Mouse (Mus musculus) CH12.LX (cell line): ENCODE results near the gene Atf7ip2. TPM values are rescaled to one million over a fixed set of nuclear protein-coding genes. Genes with fewer than 3 reads are reported as not detected.

Source experiments
- DNase-seq: peaks from one replicate; pipeline ENCODE4 v3.0.0-alpha.2; 2013; ENCODE audit errors: extremely low read depth
- H3K27ac ChIP-seq: 2 replicates; pipeline ENCODE4 v1.5.1; 2012; ENCODE audit warnings: low read depth, mild to moderate bottlenecking, control low read depth, moderate library complexity; ENCODE audit not compliant: insufficient read depth
- H3K27me3 ChIP-seq: replicated peaks from 2 replicates; pipeline ENCODE3; 2012; ENCODE audit warnings: inconsistent platforms
- H3K36me3 ChIP-seq, 2 experiments: replicated peaks in 1 of 2; 2 replicates each; pipeline versions ENCODE3 to v1.6.1; 2012; ENCODE audit warnings: inconsistent platforms in 1 of 2, low read length in 1 of 2, mild to moderate bottlenecking in 1 of 2, mixed read lengths in 1 of 2, moderate library complexity in 1 of 2; ENCODE audit not compliant: control insufficient read depth in 1 of 2, insufficient read depth in 1 of 2
- H3K4me1 ChIP-seq, 2 experiments: 2 replicates each; pipeline ENCODE4 v1.6.1; 2012; ENCODE audit warnings: inconsistent platforms in 1 of 2, moderate library complexity in 1 of 2; ENCODE audit not compliant: insufficient read depth in 2 of 2, control insufficient read depth in 1 of 2
- H3K4me2 ChIP-seq: 2 replicates; pipeline ENCODE4 v1.6.1; 2012; ENCODE audit warnings: low read depth, mild to moderate bottlenecking, control low read depth; ENCODE audit not compliant: poor library complexity, insufficient read depth, severe bottlenecking
- H3K4me3 ChIP-seq, 3 experiments: fragments of 150-350 bp in 1 of 3; sonication (generic) in 1 of 3; replicated peaks in 1 of 3; 2 replicates each; pipeline versions ENCODE3 to v1.5.1; 2011 to 2012; ENCODE audit warnings: low read depth in 2 of 3, low read length in 2 of 3, mild to moderate bottlenecking in 2 of 3, moderate library complexity in 2 of 3, control low read depth in 1 of 3, improper control_type of control experiment in 1 of 3, inconsistent platforms in 1 of 3, mixed read lengths in 1 of 3; ENCODE audit not compliant: poor library complexity in 1 of 3
- H3K79me2 ChIP-seq: replicated peaks from 2 replicates; pipeline ENCODE4 v1.6.1; 2012; ENCODE audit warnings: mild to moderate bottlenecking, moderate library complexity; ENCODE audit not compliant: control insufficient read depth, poor library complexity, insufficient read depth, severe bottlenecking; ENCODE audit errors: extremely low read depth
- H3K9ac ChIP-seq: 2 replicates; pipeline ENCODE4 v1.6.1; 2012; ENCODE audit warnings: low read depth, mild to moderate bottlenecking, control low read depth, moderate library complexity; ENCODE audit not compliant: insufficient read depth
- H3K9me3 ChIP-seq: replicated peaks from 2 replicates; pipeline ENCODE3; 2012; ENCODE audit warnings: low read length, inconsistent platforms, mixed read lengths
- CHD2 ChIP-seq: IDR thresholded peaks from 2 replicates; pipeline ENCODE4 v1.6.1; 2011; ENCODE audit warnings: low read length, improper control_type of control experiment
- E2F4 ChIP-seq: IDR thresholded peaks from 2 replicates; pipeline ENCODE4 v1.6.1; 2011; ENCODE audit warnings: low read depth, low read length, improper control_type of control experiment; ENCODE audit not compliant: insufficient replicate concordance
- ELF1 ChIP-seq: IDR thresholded peaks from 2 replicates; pipeline ENCODE4 v1.6.1; 2014; ENCODE audit warnings: low read depth, mild to moderate bottlenecking, inconsistent platforms, low read length, improper control_type of control experiment
- EP300 ChIP-seq: IDR thresholded peaks from 2 replicates; pipeline ENCODE4 v1.6.1; 2011; ENCODE audit warnings: low read length, improper control_type of control experiment
- ETS1 ChIP-seq: conservative IDR thresholded peaks from 2 replicates; pipeline ENCODE4 v1.6.1; 2012; ENCODE audit warnings: low read depth, mild to moderate bottlenecking, inconsistent platforms, low read length, improper control_type of control experiment, moderate library complexity
- IRF4 ChIP-seq: IDR thresholded peaks from 2 replicates; pipeline ENCODE4 v1.6.1; 2014; ENCODE audit warnings: low read depth, mild to moderate bottlenecking, inconsistent platforms, low read length, improper control_type of control experiment
- JUND ChIP-seq: conservative IDR thresholded peaks from 2 replicates; pipeline ENCODE4 v1.6.1; 2011; ENCODE audit warnings: low read depth, low read length, improper control_type of control experiment
- KAT2A ChIP-seq: IDR thresholded peaks from 2 replicates; pipeline ENCODE4 v1.6.1; 2012; ENCODE audit warnings: low read length, improper control_type of control experiment, inconsistent platforms; ENCODE audit not compliant: insufficient replicate concordance
- MAFK ChIP-seq: IDR thresholded peaks from 2 replicates; pipeline ENCODE4 v1.6.1; 2011; ENCODE audit warnings: low read length, improper control_type of control experiment; ENCODE audit not compliant: insufficient replicate concordance
- MAX ChIP-seq: IDR thresholded peaks from 2 replicates; pipeline ENCODE4 v1.6.1; 2011; ENCODE audit warnings: low read length, improper control_type of control experiment
- POLR2A ChIP-seq: IDR thresholded peaks from 2 replicates; pipeline ENCODE4 v1.6.1; 2011; ENCODE audit warnings: low read depth, mild to moderate bottlenecking, improper control_type of control experiment, low read length
- RCOR1 ChIP-seq: conservative IDR thresholded peaks from 2 replicates; pipeline ENCODE4 v1.6.1; 2012; ENCODE audit warnings: low read depth, mild to moderate bottlenecking, inconsistent platforms, low read length, improper control_type of control experiment
- SIN3A ChIP-seq: IDR thresholded peaks from 2 replicates; pipeline ENCODE4 v1.6.1; 2012; ENCODE audit warnings: low read length, improper control_type of control experiment, inconsistent platforms
- UBTF ChIP-seq: IDR thresholded peaks from 2 replicates; pipeline ENCODE4 v1.6.1; 2012; ENCODE audit warnings: low read depth, mild to moderate bottlenecking, inconsistent platforms, low read length, improper control_type of control experiment, moderate library complexity
- USF2 ChIP-seq: conservative IDR thresholded peaks from 2 replicates; pipeline ENCODE4 v1.6.1; 2011; ENCODE audit warnings: low read depth, low read length, improper control_type of control experiment
- ZKSCAN1 ChIP-seq: IDR thresholded peaks from 2 replicates; pipeline ENCODE4 v1.6.1; 2012; ENCODE audit warnings: low read depth, inconsistent platforms, low read length, improper control_type of control experiment, borderline replicate concordance
- ZNF384 ChIP-seq: IDR thresholded peaks from 2 replicates; pipeline ENCODE4 v1.6.1; 2012; ENCODE audit warnings: low read depth, low read length, improper control_type of control experiment, inconsistent platforms
- dilution Hi-C: fragments of 300-500 bp; cut with MboI; formaldehyde crosslinking; loops from 2 replicates; pipeline ENCODE4 v1.14.3; 2020; ENCODE audit warnings: low sequenced_read_pairs; ENCODE audit not compliant: extremely low pct_unique_long_range_greater_than_20kb, extremely low pct_ligation_motif_present
- in situ Hi-C: fragments of 300-500 bp; cut with MboI; formaldehyde crosslinking; loops from 3 replicates; pipeline ENCODE4 v1.14.3; 2019; ENCODE audit warnings: low sequenced_read_pairs, low pct_ligation_motif_present, low pct_unique_long_range_greater_than_20kb, mixed read lengths
- polyA plus RNA-seq: library from polyadenylated mRNA; unstranded; fragments of >175 nt; gene quantifications from 2 replicates; pipeline ENCODE4 v1.2.1, GENCODE M21; 2012; ENCODE audit warnings: low read depth; ENCODE audit not compliant: insufficient read length
- total RNA-seq, 2 experiments: library from RNA; depleted of rRNA; stranded (reverse); fragments of 300-350 nt in 1 of 2; fragments of >200 nt in 1 of 2; gene quantifications; 2 replicates each; pipeline ENCODE4 v1.2.3; 2012 to 2014

Gene Atf7ip2
- total and polyA plus RNA-seq, 3 experiments = not detected

- Histone ChIP-seq H3K27me3 (peaks cover 2% of the 10 kb centered on the region), H3K79me2 (no peaks in the 10 kb centered on the region), H3K4me2 (no peak overlapping the region), H3K4me1 (peaks cover 0 to 9% of the 10 kb centered on the region in 2 experiments; a peak in 2 of 4 replicates), H3K27ac (no peak overlapping the region), H3K9me3 (no peaks in the 10 kb centered on the region), H3K4me3 (no peak overlapping the region), H3K36me3 (no peaks in the 10 kb centered on the region), H3K9ac (no peak overlapping the region)
- no peak for DNase-seq
- TF ChIP-seq E2F4 = no peak
- TF ChIP-seq USF2 = no peak
- TF ChIP-seq JUND = no peak
- TF ChIP-seq KAT2A = no peak
- no peak for TF ChIP-seq MAFK
- no peak for TF ChIP-seq POLR2A
- no peak for TF ChIP-seq MAX
- no peak for TF ChIP-seq UBTF
- no peak for TF ChIP-seq SIN3A
- no peak for TF ChIP-seq ETS1
- TF ChIP-seq ELF1 = no peak
- no peak for TF ChIP-seq IRF4
- TF ChIP-seq EP300 = no peak
- TF ChIP-seq ZNF384 = no peak
- no peak for TF ChIP-seq ZKSCAN1
- no peak for TF ChIP-seq RCOR1
- TF ChIP-seq CHD2 = no peak
- in situ Hi-C loops (no loop called here), dilution Hi-C loops (no loop called here)
Measured at GRCm38 (mm10) chr16:10300231-10301186, 108.0 kb downstream of the Atf7ip2 start.

Other genes with a start within 250 kb of the Atf7ip2 start
- not detected in 2 replicates for gene Grin2a, start 197.2 kb upstream of the Atf7ip2 start, total RNA-seq (2012; rRNA removed)
- not detected in 2 replicates for gene Grin2a, start 197.2 kb upstream of the Atf7ip2 start, total RNA-seq (2014; rRNA removed)
- gene Grin2a, start 197.2 kb upstream of the Atf7ip2 start, polyA plus RNA-seq = not detected in 2 replicates
- 4.6 and 7.3 TPM in 2 replicates for gene Rpl39l, start 22.5 kb upstream of the Atf7ip2 start, total RNA-seq (2012; rRNA removed)
- gene Rpl39l, start 22.5 kb upstream of the Atf7ip2 start, total RNA-seq (2014; rRNA removed) = 9.1 and 10.2 TPM in 2 replicates
- 14.9 and 16.2 TPM in 2 replicates for gene Rpl39l, start 22.5 kb upstream of the Atf7ip2 start, polyA plus RNA-seq
- 0.04 TPM in 1 of 2 replicates, not detected in the other for gene Emp2, start 121.3 kb downstream of the Atf7ip2 start, total RNA-seq (2012; rRNA removed)
- 0.11 TPM in 1 of 2 replicates, not detected in the other for gene Emp2, start 121.3 kb downstream of the Atf7ip2 start, total RNA-seq (2014; rRNA removed)
- 0.07 and 0.09 TPM in 2 replicates for gene Emp2, start 121.3 kb downstream of the Atf7ip2 start, polyA plus RNA-seq
- 0.08 TPM in 1 of 2 replicates, not detected in the other for gene Tekt5, start 202.8 kb downstream of the Atf7ip2 start, total RNA-seq (2012; rRNA removed)
- gene Tekt5, start 202.8 kb downstream of the Atf7ip2 start, total RNA-seq (2014; rRNA removed) = not detected in 2 replicates
- 0.14 and 0.17 TPM in 2 replicates for gene Tekt5, start 202.8 kb downstream of the Atf7ip2 start, polyA plus RNA-seq
- 163 and 169 TPM in 2 replicates for gene Nubp1, start 219.2 kb downstream of the Atf7ip2 start, total RNA-seq (2012; rRNA removed)
- 152 TPM in 2 replicates for gene Nubp1, start 219.2 kb downstream of the Atf7ip2 start, total RNA-seq (2014; rRNA removed)
- 162 and 176 TPM in 2 replicates for gene Nubp1, start 219.2 kb downstream of the Atf7ip2 start, polyA plus RNA-seq